Mouse (Mus musculus) embryonic fibroblast, embryonic 13.5 days (primary cell): ENCODE measurements around the gene Psme2.

Source experiments
- CTCF ChIP-seq: IDR thresholded peaks from 2 replicates; pipeline ENCODE4 v1.5.1; 2011; ENCODE audit warnings: mild to moderate bottlenecking, control low read depth, low read length, moderate library complexity, borderline replicate concordance; ENCODE audit not compliant: insufficient read depth
- POLR2A ChIP-seq: IDR thresholded peaks from 2 replicates; pipeline ENCODE4 v1.6.1; 2011; ENCODE audit warnings: low read depth, mild to moderate bottlenecking, control low read depth, low read length, moderate library complexity

DNA sequence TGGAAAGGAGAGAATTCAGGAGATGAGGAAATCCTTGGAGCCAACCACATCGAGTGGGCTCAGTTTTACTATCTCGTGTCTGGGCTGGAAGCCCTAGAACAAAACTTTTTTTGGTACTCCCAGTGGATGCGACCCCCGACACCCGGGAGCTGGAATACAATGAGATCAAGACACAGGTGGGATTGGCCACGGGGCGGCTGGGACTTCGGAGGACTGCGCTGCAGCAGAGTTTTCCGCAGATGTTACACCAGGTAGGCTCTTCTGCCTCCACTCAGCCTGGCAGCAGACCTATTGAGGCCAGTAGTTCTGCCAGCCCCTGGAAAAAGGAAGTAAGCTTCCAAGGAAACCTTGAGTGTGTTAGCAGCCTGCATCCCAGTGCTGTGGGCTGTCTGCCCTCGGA, 27.7 kb downstream of the Psme2 start:
- TF ChIP-seq CTCF (no peak), POLR2A (no peak)
